Mouse (Mus musculus) hindbrain, embryonic 16.5 days (tissue): ENCODE measurements around the gene Igflr1. TPM values are rescaled to one million over a fixed set of nuclear protein-coding genes. Genes with fewer than 3 reads are reported as not detected.

Experiments
- ATAC-seq: fragments of 200-750 bp; cut with Nextera tagmentation; 2 replicates; pipeline ENCODE4 v1.8.0; 2017; ENCODE audit warnings: moderate TSS enrichment, moderate library complexity
- H3K27ac ChIP-seq: fragments of 300-500 bp; sonication (generic); 2 replicates; pipeline ENCODE4 v1.5.1; 2014; ENCODE audit warnings: low read depth, mild to moderate bottlenecking, control low read depth, low read length, moderate library complexity
- H3K27me3 ChIP-seq: fragments of 300-500 bp; sonication (generic); replicated peaks from 2 replicates; pipeline ENCODE4 v1.6.1; 2014; ENCODE audit warnings: low read length; ENCODE audit not compliant: control insufficient read depth, insufficient read depth
- H3K36me3 ChIP-seq: fragments of 300-500 bp; sonication (generic); 2 replicates; pipeline ENCODE4 v1.6.1; 2014; ENCODE audit warnings: mild to moderate bottlenecking, low read length, moderate library complexity, mixed read lengths; ENCODE audit not compliant: control insufficient read depth, insufficient read depth
- H3K4me1 ChIP-seq: fragments of 300-500 bp; sonication (generic); 2 replicates; pipeline ENCODE4 v1.6.1; 2014; ENCODE audit warnings: low read depth, low read length; ENCODE audit not compliant: control insufficient read depth, insufficient read depth
- H3K4me2 ChIP-seq: fragments of 300-500 bp; sonication (generic); 2 replicates; pipeline ENCODE4 v1.6.1; 2014; ENCODE audit warnings: mild to moderate bottlenecking, low read length, control low read depth, moderate library complexity
- H3K4me3 ChIP-seq: fragments of 300-500 bp; sonication (generic); 2 replicates; pipeline ENCODE4 v1.5.1; 2014; ENCODE audit warnings: mild to moderate bottlenecking, low read length, control low read depth, moderate library complexity
- H3K9ac ChIP-seq: fragments of 300-500 bp; sonication (generic); 2 replicates; pipeline ENCODE4 v1.6.1; 2014; ENCODE audit warnings: low read depth, mild to moderate bottlenecking, control low read depth, low read length, moderate library complexity
- H3K9me3 ChIP-seq: fragments of 300-500 bp; sonication (generic); 2 replicates; pipeline ENCODE4 v1.6.1; 2014; ENCODE audit warnings: mild to moderate bottlenecking, low read length, moderate library complexity; ENCODE audit not compliant: control insufficient read depth
- WGBS: fragments of 180-500 bp; shearing (Covaris S2); extraction: QIAGEN DNeasy Blood & Tissue Kit; methylation state at CpG from one replicate; pipeline ENCODE4 v1.1.7; 2014; 5-methylcytosine and 5-hydroxymethylcytosine counted together
- polyA plus RNA-seq: library from polyadenylated mRNA; unstranded; fragments of >200 nt; fragmentation: Nextera tagmentation; extraction: Ambion mirVana; gene quantifications from 2 replicates; pipeline ENCODE4 v1.2.1, GENCODE M21; 2015

Igflr1 gene
- polyA plus RNA-seq, 1 experiment from 2014 or later: 6.8 TPM

- no peaks in the 10 kb centered on the region for H3K27me3 ChIP-seq
- H3K4me2 ChIP-seq: no peak overlapping the region
- no peak overlapping the region for H3K9ac ChIP-seq
- no peak for ATAC-seq
- no peaks in the 10 kb centered on the region for H3K9me3 ChIP-seq
- 82% methylated on average over 9 of the region's 9 CpGs for WGBS
- H3K27ac ChIP-seq: no peak overlapping the region
- no peak overlapping the region for H3K4me3 ChIP-seq
- peaks cover 3% of the 10 kb centered on the region; the same call in 1 of the 2 replicates for H3K36me3 ChIP-seq
- peaks cover 19% of the 10 kb centered on the region for H3K4me1 ChIP-seq
Observed at GRCm38 (mm10) chr7:30590927-30591604, 25.8 kb downstream of the Igflr1 start.

GRCm38 (mm10) chr7:30591605-30591951 lies 26.4 kb downstream of the Igflr1 start:
- Histone ChIP-seq H3K36me3 (no peaks in the 10 kb centered on the region; the same call in 1 of the 2 replicates), H3K4me3 (no peak overlapping the region), H3K4me1 (peaks cover 16% of the 10 kb centered on the region), H3K27me3 (no peaks in the 10 kb centered on the region), H3K9ac (no peak overlapping the region), H3K4me2 (no peak overlapping the region), H3K27ac (no peak overlapping the region), H3K9me3 (no peaks in the 10 kb centered on the region)
- WGBS: 27% methylated on average over 4 of the region's 4 CpGs
- ATAC-seq: no peak

- H3K9ac ChIP-seq: no peak overlapping the region
- H3K9me3 ChIP-seq: no peaks in the 10 kb centered on the region
- no peak overlapping the region for H3K27ac ChIP-seq
- no peaks in the 10 kb centered on the region for H3K27me3 ChIP-seq
- H3K36me3 ChIP-seq: no peaks in the 10 kb centered on the region
- H3K4me3 ChIP-seq: no peak overlapping the region
- H3K4me2 ChIP-seq: no peak overlapping the region
- whole genome bisulfite sequencing: 59% methylated on average over 4 of the region's 5 CpGs
- peaks cover 6% of the 10 kb centered on the region for H3K4me1 ChIP-seq
- no peak for ATAC-seq
Observed at GRCm38 (mm10) chr7:30592772-30593423, 27.7 kb downstream of the Igflr1 start.

GRCm38 (mm10) chr7:30593579-30594509 lies 28.6 kb downstream of the Igflr1 start:
- 71% methylated on average over 10 of the region's 10 CpGs for WGBS
- Histone ChIP-seq H3K4me2 (no peak overlapping the region), H3K9me3 (no peaks in the 10 kb centered on the region), H3K9ac (no peak overlapping the region), H3K4me3 (no peak overlapping the region), H3K36me3 (no peaks in the 10 kb centered on the region), H3K4me1 (peaks cover 6% of the 10 kb centered on the region), H3K27me3 (no peaks in the 10 kb centered on the region), H3K27ac (no peak overlapping the region)
- ATAC-seq: no peak

GRCm38 (mm10) chr7:30594510-30595024 lies 29.3 kb downstream of the Igflr1 start:
- H3K4me2 ChIP-seq: no peak overlapping the region
- H3K27ac ChIP-seq: no peak overlapping the region
- no peak overlapping the region for H3K4me3 ChIP-seq
- ATAC-seq: no peak
- H3K9me3 ChIP-seq: no peaks in the 10 kb centered on the region
- no peak overlapping the region for H3K9ac ChIP-seq
- 58% methylated on average over 4 of the region's 4 CpGs for WGBS
- peaks cover 7% of the 10 kb centered on the region for H3K4me1 ChIP-seq
- no peaks in the 10 kb centered on the region for H3K27me3 ChIP-seq
- H3K36me3 ChIP-seq: no peaks in the 10 kb centered on the region

- H3K4me3 ChIP-seq: no peak overlapping the region
- no peak for ATAC-seq
- H3K9me3 ChIP-seq: no peaks in the 10 kb centered on the region
- H3K4me2 ChIP-seq: no peak overlapping the region
- peaks cover 11% of the 10 kb centered on the region for H3K4me1 ChIP-seq
- H3K27ac ChIP-seq: no peak overlapping the region
- no peaks in the 10 kb centered on the region for H3K36me3 ChIP-seq
- no peaks in the 10 kb centered on the region for H3K27me3 ChIP-seq
- WGBS: 87% methylated on average over 5 of the region's 5 CpGs
- no peak overlapping the region for H3K9ac ChIP-seq
Observed at GRCm38 (mm10) chr7:30596093-30596492, 30.9 kb downstream of the Igflr1 start.

- no peak overlapping the region for H3K27ac ChIP-seq
- WGBS: 74% methylated on average over 5 of the region's 5 CpGs
- no peaks in the 10 kb centered on the region for H3K36me3 ChIP-seq
- H3K9me3 ChIP-seq: no peaks in the 10 kb centered on the region
- no peak overlapping the region for H3K4me3 ChIP-seq
- ATAC-seq: no peak
- H3K4me2 ChIP-seq: no peak overlapping the region
- no peak overlapping the region for H3K9ac ChIP-seq
- no peaks in the 10 kb centered on the region for H3K27me3 ChIP-seq
- H3K4me1 ChIP-seq: peaks cover 11% of the 10 kb centered on the region
Observed at GRCm38 (mm10) chr7:30596811-30597210, 31.6 kb downstream of the Igflr1 start.

- Histone ChIP-seq H3K9ac (0 out of 2 replicates have a peak within 1 kb of the TSS, but pooled peaks have one; percentile 11), H3K9me3 (no peaks in the 10 kb centered on the region), H3K27ac (peak within 1 kb of the TSS; percentile 37; the same call in 1 of the 2 replicates), H3K27me3 (no peaks in the 10 kb centered on the region), H3K36me3 (no peaks in the 10 kb centered on the region), H3K4me2 (peak within 1 kb of the TSS; percentile 53), H3K4me1 (peaks cover 11% of the 10 kb centered on the region), H3K4me3 (peak within 1 kb of the TSS; percentile 27)
- WGBS: 90% methylated on average over 12 of the region's 12 CpGs
- no peak for ATAC-seq
Observed at GRCm38 (mm10) chr7:30598786-30599185, 33.6 kb downstream of the Igflr1 start, which contains the start of gene Zbtb32. Zbtb32 (minus strand) TSS chr7:30598909.
